Mouse (Mus musculus) ovary, postnatal 14 days (tissue): ENCODE measurements around the gene Anxa6.

Experiments
- DNase-seq: peaks from one replicate; pipeline ENCODE4 v3.0.0; 2022; ENCODE audit warnings: low spot score

Anxa6 gene

DNA sequence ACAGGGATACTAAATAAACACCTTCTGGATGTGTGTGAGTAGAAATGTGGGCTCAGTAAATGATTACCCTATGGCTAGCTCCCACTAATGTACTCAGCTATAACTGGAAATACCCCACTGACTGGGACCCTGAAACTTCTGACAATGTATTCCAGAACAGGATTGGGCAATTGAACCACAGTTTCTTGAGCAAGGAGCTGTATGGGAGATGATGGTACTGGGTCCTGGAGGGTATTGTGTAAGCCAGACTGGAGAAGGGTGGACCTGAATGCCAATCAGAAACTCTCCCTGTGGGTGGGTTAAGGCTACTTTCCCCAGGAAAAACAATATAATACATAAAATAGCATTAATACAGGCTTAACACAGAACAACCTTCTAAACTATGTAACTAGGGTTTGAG lies 43.3 kb downstream of the Anxa6 start:
- DNase-seq, result no peak

DNA sequence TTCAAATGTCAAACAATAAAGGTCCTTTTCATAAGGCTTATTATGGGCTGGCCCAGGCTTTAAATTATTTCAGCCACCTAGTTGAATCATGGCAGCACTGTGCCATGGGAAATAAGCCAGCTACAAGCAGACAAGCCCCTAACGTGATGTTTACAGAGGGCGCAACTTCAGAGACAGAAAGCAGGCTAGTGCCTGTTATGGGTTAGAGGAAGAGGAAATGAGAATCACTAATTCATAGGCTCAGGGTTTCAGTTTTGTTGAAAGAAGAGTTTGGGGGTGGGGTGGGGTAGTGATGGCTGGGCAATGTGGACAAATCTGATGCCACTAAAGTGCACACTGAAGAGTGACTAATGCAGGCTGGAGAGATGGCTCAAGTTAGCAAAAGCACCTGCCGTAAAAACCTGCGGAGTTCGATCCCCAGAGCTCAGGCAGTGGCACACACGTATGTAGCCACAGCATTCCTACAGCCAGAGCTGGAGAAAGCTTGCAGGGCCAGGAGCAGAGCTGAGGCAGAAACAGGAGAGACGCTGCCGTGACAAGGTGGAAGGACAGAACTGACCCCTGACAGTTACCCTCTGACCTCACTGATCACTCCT lies 44.4 kb downstream of the Anxa6 start:
- no peak for DNase-seq

DNA sequence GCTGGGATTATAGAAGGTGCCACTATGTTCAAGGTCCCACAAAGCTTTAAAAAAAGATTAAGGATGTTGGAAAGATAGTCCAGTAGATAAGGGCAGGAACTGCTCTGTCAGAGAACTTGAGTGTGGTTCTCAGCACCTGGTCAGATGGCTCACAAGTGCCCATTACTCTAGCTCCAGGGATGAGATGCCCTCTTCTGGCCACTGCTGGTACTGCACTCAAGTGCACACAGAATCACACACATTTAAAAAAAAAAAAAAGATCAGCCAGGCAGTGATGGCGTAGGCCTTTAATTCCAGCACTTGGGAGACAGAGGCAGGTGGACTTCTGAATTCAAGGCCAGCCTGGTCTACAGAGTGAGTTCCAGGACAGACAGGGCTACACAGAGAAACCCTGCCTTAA lies 45.3 kb downstream of the Anxa6 start:
- DNase-seq, result no peak

DNA sequence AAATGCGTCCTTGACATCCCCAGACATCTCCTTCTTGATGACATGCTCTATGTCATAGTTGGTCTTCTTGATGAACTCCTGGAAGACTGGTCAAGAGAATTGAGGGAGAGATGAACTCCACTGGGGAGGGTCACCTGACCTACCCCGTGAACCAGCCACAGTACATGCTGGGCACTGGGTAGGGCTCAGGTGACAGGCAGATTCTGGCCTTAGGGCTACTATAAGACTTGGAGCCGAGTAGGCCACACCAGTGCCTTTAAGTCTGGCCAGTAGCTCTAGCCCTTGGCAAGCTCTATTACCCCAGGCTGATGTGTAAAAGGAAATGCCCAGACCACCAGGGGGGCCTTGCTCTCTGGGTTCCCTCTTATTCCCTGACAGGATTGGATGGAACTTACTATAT lies 48.2 kb downstream of the Anxa6 start:
- DNase-seq, result no peak

DNA sequence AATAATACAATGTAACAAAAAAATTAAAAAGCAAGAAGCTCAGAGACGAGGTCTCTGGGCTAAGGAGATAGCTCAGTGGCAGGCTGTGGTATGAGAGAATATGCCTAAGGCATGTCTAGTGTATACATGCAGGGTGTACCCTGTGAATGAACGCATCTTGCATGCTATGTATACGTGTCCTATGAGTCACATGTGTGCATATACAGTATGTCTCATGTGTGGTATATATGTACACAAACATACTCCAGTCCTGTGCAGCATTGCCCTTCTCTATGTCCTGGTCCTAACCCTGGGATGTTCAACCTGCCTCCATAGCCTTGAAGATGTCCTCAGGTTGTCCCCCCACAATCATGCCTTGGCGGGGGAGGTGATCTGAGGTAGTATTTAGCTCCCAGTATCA lies 48.7 kb downstream of the Anxa6 start:
- DNase-seq, result no peak

DNA sequence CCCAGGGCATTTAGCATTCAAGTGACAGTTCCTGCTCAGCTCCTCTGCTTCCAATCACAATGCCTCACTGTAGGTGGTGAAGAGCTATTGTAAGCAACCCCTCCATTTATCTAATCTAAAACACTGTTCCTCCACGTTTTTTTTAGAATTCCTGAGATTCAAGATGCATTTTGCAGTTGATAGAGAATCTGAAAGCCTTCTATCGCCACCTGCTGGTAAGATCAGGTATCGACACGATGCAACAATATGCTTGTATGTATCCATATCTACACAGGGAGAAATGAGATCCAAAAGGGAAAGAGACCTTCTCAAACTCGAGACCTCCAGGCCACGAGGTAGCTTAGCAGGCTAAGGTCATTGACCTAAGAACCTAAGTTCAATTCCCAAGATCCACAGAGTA lies 49.2 kb downstream of the Anxa6 start:
- DNase-seq, result peak; percentile 75

DNA sequence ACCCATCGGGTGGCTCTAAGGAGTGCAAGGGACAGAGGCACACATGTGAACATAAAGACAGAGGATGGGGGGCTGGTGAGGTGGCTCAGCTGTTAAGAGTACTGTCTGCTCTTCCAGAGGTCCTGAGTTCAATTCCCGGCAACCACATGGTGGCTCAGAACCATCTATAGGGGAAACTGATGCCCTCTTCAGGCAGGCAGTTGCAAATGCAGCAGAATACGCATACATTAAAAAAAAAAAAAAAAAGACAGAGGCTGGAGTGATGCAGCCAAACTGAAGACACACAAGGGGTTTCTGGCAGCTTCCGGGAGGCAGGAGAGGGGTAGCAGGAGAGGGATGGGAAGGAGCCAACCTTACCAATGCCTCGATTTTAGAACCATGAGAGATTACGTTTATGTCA lies 50.7 kb downstream of the Anxa6 start:
- no peak for DNase-seq

DNA sequence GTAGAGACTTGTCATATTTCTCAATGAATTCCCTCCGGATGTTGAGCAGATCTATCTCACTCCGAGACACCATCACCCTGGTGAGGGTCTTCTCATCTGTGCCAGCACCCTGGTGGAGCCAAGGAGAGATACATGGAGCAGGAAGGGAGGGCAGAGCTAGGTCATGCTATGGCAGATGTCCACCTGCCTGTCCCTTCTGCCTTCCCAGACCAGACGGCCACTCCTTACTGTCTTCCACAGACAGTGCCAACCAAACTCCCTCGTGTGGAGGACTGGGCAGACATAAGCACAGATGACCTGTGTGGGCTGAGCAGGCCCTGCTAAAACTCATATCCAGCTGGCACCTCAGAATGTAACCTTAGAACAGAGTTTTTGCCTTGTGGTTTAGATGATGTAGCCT lies 51.6 kb downstream of the Anxa6 start:
- DNase-seq, result no peak

DNA sequence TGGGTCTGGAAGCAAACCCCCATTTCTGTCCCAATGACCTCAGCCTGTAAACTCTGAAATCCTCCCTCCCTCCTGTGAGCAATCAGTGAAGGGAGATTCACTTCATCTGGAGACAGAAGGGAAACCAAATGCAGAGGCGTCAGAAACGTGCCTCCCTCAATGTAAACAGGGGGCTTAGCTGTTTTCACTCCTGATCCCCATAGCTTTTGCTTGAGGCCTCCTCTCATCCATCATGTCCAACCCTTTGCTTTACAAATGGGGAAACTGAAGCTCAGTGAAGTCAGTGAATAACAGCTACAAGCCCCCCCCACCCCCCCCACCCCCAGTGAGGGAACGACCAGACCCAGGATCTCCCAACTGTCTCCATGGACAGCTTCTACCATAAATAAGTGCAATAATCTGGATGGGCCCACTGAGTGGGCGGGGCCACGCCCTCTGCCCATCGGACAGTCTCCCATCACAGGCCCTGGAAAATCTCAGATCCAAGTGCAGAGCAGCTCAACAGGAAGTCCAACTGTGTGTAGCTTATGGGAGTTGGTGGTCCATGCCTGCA lies 55.8 kb downstream of the Anxa6 start:
- no peak for DNase-seq

DNA sequence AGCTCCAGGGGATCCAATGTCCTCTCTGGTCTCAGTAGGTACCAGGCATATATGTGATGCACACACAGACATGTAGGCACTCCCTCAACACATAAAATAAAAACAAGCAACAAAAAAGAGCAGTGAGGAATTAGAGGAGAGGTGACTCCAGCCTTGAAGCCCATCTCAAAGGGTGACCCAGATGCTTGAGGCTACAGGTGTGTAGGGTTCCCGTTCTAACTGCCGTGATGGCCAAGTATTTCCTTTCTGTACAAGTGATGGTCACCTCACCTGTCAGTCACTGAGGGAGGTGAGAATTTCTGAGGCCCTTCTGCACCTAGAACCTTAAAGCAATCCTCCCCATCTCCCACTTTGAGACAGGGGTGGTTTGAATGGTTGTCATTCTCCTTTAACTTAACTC lies 56.9 kb downstream of the Anxa6 start:
- no peak for DNase-seq

DNA sequence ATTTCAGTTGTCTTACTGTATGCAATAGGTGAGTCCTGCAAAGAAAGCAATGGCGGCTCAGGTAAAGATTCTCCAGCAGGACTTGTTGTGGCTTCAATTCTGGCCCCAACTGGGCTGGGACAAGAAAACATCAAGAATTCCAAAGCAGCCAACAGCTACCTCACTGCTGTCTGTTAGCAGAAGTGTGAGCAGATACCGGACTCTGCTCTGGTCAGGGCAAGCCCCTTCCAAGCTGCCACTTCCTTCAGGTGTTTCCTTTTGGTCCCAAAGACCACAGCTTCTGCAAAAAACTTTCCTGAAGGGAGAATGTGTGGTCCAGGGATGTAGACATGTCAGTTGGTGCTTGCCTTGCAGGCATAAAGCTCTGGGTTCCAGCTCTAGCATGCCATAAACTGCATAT lies 57.5 kb downstream of the Anxa6 start:
- DNase-seq, result no peak

DNA sequence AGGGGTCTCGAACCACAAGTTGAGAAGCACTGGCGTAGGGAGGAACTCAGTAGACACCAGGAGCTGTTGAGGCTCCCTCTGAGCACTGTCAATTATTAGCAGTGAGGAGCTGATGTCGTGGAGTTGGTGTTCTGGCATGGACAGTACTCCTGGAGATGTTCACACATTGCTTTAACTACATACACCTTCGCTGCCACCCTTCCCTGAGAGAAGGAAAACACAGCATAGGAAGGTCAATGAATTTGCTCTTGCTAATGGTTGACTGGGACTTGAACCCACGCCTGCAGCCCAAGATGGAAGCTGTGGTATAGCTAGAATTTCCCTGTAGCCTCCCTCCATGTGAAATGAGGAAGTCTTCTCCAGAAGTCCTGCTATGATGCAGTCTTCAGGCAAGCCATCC lies 57.9 kb downstream of the Anxa6 start:
- no peak for DNase-seq

DNA sequence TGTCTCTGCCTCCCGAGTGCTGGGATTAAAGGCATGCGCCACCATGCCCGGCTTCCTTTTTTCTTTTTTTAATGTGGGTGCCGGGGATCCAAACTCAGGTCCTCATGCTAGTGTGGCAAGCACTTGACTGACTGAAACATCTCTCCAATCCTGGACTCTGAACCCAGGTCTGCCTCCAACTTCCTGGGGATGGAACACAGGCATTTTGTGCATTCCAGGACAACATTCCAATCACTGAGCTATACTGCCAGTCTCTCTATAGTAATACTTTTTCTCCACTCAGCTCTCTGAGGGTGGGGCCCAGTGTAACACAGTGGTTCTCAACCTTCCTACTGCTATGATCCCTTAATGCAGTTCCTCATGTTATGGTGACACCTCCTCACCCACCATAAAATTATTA lies 58.6 kb downstream of the Anxa6 start:
- DNase-seq, result no peak

DNA sequence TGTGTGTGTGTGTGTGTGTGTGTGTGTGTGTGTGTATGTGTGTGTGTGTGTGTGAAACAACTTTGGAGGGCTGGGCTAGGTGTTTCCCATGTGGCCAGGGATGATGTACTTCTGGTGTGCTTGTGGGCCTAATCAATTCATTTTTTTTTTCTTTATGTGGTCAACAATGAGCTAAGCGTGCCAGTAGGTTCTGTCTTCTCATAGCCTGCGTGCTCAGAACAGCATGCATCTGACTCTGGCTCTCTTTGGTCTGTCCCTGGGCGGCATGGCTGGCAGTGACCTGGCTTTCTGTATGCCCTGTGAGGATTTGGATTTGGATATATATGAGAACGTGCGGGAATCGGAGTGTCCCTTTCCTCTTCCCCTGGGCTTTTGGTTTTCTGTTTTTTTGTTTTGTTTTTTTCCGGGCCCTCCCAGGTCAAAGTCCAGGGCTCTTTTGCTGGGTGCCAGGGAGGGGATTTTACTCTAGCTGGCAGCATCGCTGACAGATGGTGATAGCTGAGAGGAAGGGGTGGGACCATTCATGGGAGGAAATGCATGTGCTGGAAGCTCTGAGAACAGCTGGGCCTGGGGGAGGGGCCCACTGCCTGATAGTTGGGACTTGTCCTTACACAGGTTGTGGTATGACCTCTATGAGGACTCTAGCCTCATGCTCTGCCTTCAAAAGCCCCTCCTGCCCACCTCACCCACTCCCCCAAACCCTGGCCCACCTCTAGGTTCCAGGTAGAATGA lies 59.6 kb downstream of the Anxa6 start:
- no peak for DNase-seq

DNA sequence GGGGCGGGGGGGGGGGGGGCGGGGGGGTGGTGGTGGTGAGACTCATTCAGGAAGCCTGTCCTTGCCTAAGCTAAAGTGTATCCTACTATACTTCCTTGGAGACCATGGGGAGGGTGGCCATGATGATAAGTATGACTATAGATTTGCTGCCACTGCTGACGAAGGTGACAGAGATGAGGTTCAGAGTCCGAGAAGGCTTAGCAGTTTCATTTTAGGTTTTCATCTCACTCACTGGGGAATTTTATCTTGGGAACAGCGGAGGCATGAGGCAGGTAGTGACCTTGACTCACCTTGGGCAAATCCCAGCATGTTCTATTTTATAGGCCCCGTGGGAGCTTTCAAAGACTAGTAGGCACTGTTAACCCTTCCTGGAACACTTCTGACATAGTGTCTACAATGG lies 60.5 kb downstream of the Anxa6 start:
- no peak for DNase-seq

DNA sequence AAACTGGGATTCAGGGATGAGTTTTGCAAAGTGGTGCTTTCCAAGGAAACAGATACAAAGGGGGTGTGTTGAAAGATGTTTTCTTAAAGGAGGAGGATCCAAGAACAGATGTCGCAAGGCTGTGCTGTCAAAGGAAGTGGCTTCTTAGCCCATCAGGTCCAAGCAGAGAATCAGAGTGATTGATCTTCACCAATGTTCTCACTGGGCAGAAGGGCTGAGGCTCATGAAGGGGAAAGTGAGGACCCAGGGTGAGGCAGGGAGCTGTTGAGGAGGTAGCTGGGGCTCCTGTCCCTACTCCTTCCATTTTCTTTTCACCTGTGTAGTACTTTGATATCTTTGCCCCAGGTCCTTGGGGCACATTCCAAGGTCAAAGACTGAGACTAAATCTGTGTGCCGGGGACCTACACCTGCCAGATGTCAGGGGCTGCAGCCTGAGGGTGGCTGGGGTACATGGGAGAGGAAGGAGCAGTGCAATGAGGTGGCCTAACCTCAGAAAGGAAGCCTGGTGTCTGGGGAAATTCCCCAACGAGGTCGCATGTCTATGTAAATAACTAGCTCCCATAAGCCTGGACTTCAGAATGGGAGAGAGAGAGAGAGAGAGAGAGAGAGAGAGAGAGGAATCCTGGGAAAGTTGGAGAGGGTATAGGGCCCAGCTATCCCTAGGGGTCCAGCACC lies 61.1 kb downstream of the Anxa6 start:
- DNase-seq, result no peak

DNA sequence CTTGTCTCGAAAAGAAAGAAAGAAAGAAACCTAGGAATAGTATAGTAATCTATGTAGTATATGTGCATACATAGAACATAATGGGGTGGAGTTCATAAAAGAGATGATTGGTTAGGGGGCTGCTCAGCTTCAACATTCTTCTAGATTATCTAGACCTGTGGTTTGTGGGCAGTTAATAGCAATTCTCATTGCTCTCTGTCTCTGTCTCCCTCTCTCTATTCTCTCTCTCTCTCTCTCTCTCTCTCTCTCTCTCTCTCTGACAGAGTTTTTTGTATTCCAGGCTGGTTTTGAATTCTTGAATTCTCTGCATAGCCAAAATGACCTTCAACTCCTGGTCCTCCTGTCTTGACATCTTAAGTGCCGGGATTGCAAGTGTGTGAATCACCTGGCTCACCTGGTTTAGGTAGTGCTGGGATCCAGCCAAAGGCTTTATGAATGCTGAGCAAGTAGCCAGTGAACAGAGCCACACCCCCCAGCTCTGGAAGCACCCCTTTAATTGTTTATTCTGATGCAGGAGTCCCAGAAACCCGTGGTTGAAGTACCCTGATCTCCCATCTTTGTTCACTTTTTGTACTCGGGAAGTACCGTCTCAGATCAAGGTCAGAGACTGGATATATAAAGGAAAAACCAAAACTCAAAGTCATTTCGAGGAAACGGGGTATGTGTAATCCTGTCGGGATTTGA lies 61.7 kb downstream of the Anxa6 start:
- no peak for DNase-seq

DNA sequence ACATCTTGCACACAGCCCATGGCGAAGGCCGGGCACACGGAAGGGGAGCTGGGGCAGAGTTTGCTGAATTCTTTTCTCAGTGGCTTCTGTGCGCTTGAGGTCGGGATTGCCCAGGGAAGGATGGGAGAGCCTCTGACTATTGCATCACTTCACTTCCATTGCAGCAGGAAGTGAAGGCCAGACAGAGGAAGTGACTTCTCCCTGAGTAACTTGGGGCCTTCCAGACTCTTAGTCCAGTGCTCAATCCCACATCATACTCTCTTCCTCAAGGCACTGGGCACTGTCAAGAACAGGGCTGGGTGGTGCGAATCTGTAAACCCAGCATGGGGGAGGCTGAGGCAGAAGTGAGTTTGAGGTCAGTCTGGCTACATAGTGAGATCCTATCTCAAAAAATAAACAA lies 68.0 kb downstream of the Anxa6 start:
- no peak for DNase-seq

DNA sequence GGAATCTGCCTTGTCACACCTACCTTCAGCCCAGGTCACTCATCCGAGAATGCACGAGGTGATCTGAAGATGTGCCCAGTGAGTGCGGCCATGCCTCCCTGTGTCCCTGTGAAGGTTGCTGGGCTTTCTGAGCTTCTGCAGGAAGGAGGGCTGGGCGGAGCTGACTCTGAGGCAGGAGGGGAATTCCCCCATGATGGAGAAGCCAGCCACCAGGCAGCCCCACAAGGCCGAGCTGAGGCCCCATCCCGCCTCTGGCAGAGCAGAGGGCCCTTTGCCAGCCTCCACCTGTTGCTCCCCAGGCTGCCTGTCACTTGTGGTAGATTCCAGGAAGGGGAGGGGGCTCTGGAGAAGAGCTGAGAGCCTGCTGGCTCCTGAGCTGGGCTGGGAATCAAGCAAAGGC lies 70.4 kb downstream of the Anxa6 start, which contains the start of gene Tnip1:
TSS of gene Tnip1 (minus strand) at position 108 of the 400 bp plus-strand sequence.
- DNase-seq, result no peak

DNA sequence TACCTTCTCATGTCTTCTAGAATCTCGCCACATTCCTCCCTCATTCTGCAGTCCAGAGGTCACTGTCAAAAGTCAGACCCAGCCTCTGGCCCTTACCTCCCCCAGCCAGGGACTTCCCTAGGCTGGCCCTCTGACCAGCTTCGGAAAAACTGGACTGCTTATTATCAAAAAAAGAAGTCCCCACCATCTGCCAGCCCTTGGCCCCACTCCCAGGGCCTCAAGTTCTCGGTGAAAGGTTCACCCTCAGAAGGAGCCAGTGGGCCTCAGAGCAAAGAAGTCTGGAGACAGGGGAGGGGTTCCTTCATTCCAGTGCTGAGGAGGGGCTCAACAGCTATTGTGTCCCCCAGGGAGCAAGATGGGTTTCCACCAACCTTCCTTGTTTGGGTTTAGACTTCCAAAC lies 71.3 kb downstream of the Anxa6 start:
- no peak for DNase-seq

DNA sequence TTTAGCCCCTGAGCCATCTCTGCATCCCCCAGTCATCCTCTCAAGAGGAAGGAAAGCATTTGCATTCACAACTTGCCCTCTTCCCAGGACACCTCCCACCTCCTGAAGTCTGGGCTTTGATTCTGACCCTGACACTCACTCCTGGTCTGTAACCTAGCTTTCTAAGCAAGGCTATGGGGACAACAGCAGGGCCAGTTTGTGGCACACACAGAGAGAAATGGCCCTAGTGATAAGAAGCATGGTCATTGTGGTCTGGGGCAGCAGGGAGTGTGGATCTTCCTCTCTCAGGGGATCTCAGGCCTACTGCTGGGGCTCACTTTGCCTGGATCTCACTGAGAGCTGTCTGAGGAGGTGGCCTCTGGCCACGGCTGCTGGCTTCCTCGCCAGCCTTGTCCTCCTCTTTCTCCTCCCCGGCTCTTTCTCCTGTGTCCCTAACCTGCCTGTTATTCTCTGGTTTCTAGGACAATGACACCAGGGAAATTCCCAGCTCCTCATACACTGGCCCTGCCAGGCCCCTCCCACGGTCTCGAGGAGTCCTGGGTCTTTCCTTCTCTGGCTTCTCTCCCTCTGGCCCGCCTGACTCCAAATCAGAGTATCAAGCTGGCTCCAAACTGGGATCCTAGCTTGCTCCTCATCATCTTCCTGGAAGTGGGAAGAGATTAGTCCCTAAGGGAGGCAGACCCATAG lies 71.9 kb downstream of the Anxa6 start:
- no peak for DNase-seq

DNA sequence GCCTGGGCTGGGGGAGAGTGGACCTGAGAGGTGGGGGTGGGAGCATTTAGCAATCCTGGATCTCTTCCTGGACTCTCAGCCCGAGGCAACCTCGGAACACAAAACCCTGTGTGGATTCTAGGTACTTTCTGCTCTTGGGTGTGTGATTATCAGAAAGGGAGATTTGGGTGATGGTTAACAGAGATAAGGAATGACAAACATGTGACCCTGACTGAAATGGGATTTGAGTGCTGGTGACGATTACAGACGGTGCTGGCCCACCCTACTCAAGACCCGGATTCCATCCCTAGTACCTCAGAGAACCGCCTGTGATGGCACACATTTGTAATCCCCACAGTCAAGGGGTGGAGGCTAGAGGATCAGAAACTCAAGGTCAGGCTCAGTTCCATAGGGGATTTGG lies 73.0 kb downstream of the Anxa6 start:
- DNase-seq, result no peak
